Mouse (Mus musculus): ENCODE measurements around the gene Dnm3. TPM values are rescaled to one million over a fixed set of nuclear protein-coding genes. Genes with fewer than 3 reads are reported as not detected.

Dnm3 gene
- polyA plus RNA-seq, 1 experiment from 2014 or later, result 5.2 TPM

DNA sequence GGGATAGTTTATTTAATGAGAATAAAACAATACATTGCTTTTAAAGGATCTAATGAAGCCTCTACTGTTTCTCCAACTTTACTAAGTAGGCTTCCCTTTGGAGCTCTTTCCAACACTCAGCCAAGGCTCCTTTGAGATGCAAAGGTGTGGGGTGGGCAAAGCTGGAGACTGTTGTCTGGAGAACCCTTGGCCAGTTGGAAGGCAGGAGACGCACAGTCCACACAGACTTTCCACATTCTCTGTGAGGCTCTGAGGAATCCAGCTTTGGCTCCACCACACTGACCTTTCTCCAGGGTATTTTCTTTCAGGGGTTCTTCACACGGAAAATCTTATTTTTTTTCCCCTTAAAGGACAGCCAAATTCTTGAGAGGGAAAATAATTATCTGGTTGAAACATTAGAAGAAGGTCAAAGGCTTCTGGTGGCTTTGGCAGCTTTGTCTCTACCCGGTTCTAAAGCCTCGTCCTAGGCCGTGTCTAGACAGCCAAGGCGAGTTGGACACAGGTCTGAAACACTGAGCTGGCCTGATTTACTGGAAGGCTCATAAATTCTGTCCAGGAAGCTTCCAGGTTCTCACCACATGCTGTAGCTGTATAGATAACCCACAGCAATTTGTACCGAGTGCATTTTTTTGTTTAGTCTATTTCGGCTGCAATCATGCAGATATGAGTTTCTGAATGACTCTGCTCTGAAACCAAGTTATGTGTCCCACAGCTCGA lies 383.9 kb downstream of the Dnm3 start:
- H3K9ac ChIP-seq (ENCODE audit: low read depth, low read length), result no peak overlapping the region
- no peaks in the 10 kb centered on the region for H3K36me3 ChIP-seq (ENCODE audit: control insufficient read depth, insufficient read depth, low read length)
- H3K4me2 ChIP-seq (ENCODE audit: low read depth, low read length), result no peak overlapping the region
- H3K9me3 ChIP-seq (ENCODE audit: control insufficient read depth, low read length), result no peaks in the 10 kb centered on the region
- no peaks in the 10 kb centered on the region for H3K4me1 ChIP-seq (ENCODE audit: control insufficient read depth, insufficient read depth, low read length)
- H3K27ac ChIP-seq (ENCODE audit: low read length), result peak overlapping the region; percentile 58
- no peaks in the 10 kb centered on the region for H3K27me3 ChIP-seq (replicated peaks; ENCODE audit: control insufficient read depth, insufficient read depth, low read length)
- 58% methylated on average over 9 of the region's 9 CpGs for WGBS
- no peak for ATAC-seq
- no peak overlapping the region for H3K4me3 ChIP-seq (ENCODE audit: low read length)

DNA sequence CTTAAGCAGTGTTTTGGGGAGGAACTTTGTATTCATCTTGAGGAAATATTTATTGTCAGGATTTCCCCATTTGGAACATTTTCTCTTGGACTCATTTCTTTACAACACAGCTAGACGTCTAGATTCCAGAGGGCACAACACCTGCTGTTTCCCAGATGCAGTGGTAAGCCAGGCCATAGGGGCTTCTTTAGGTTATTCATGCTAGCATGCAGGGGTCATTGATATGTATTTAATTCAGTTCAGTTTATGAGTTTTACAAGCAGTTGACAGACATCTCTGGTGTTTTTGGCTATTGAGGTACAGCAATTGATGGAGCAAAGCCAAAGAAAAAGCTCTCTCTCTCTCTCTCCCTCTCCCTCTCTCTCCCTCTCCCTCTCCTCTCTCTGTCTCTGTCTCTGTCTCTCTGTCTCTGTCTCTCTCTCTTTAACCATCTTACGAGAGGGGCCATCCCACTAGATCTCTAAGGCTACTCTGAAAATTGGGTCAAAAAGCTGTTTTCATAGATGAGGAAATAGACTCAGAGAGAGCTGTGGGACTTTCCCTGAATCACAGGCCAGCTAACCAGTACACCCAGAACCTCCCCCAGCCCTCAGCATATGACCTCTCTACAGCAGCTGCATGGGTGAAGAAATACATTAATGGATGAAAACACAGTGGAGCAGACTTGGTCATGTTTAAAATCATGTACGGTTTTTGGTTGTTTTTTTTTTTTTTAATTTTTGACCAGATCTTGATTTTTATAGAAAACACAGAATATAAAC lies 384.8 kb downstream of the Dnm3 start:
- no peak for ATAC-seq
- Histone ChIP-seq H3K27ac (ENCODE audit: low read length) (no peak overlapping the region), H3K4me2 (ENCODE audit: low read depth, low read length) (no peak overlapping the region), H3K4me1 (ENCODE audit: control insufficient read depth, insufficient read depth, low read length) (no peaks in the 10 kb centered on the region), H3K9me3 (ENCODE audit: control insufficient read depth, low read length) (no peaks in the 10 kb centered on the region), H3K4me3 (ENCODE audit: low read length) (no peak overlapping the region), H3K36me3 (ENCODE audit: control insufficient read depth, insufficient read depth, low read length) (no peaks in the 10 kb centered on the region), H3K27me3 (replicated peaks; ENCODE audit: control insufficient read depth, insufficient read depth, low read length) (no peaks in the 10 kb centered on the region), H3K9ac (ENCODE audit: low read depth, low read length) (no peak overlapping the region)
- 72% methylated on average over 3 of the region's 3 CpGs for WGBS

DNA sequence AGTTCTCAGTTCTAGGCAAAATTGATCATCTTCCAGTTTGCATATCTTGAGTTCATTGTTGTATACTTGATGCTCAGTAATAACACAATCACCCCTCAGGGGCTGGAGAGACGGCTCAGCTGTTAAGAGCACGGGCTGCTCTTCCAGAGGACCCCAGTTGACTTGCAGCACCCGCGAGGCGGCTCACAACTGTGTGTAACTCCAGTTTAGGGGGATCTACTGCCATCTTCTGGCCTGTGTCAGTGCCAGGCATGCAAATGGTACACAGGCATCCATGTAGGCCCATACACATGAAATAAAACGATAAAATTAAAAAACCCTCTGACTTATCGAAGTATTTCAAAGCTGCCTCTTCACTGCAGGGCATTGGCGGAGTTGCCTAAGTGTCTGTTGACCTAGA lies 385.4 kb downstream of the Dnm3 start:
- no peaks in the 10 kb centered on the region for H3K27me3 ChIP-seq (replicated peaks; ENCODE audit: control insufficient read depth, insufficient read depth, low read length)
- H3K9me3 ChIP-seq (ENCODE audit: control insufficient read depth, low read length), result no peaks in the 10 kb centered on the region
- WGBS, result 86% methylated on average over 8 of the region's 8 CpGs

DNA sequence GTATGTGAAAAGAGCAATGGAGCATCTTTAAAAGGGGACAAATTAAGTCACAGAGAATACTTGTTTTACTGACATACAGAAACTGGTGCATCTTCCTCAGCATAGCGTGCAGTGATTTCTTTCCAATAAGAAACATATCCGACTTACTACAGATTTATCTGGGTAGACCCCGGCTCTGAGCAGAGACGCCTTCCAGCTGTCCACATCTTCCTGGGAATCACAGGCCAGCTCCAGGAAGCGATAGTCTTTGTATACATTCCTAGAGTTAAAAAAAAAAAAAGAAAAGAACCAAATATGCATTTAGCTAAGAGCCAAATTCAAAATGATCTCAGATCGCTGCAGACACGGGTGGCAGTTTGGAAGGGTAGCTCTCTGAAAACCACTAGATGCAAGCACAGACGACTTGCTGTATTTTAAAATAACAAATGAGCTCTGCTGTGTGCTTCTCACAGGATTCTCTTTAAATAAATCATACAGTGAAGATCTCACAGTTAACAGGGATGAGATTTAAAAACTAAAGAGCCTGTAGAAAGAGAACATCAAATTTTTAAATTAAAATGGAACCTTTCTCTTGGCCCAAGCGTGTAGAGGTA lies 393.9 kb downstream of the Dnm3 start:
- Histone ChIP-seq H3K9ac (ENCODE audit: low read depth, low read length) (no peak overlapping the region), H3K9me3 (ENCODE audit: control insufficient read depth, low read length) (no peaks in the 10 kb centered on the region), H3K4me2 (ENCODE audit: low read depth, low read length) (peak overlapping the region; percentile 30; the same call in 1 of the 2 replicates), H3K27ac (ENCODE audit: low read length) (peak overlapping the region; percentile 82), H3K36me3 (ENCODE audit: control insufficient read depth, insufficient read depth, low read length) (no peaks in the 10 kb centered on the region), H3K27me3 (replicated peaks; ENCODE audit: control insufficient read depth, insufficient read depth, low read length) (no peaks in the 10 kb centered on the region), H3K4me3 (ENCODE audit: low read length) (no peak overlapping the region), H3K4me1 (ENCODE audit: control insufficient read depth, insufficient read depth, low read length) (peaks cover 3% of the 10 kb centered on the region)
- ATAC-seq, result peak; percentile 88
- 38% methylated on average over 9 of the region's 9 CpGs for WGBS

More for the DNA sequence above, 385.4 kb downstream of the Dnm3 start:
- Histone ChIP-seq H3K4me3 (ENCODE audit: low read length) (no peak overlapping the region), H3K9ac (ENCODE audit: low read depth, low read length) (no peak overlapping the region), H3K36me3 (ENCODE audit: control insufficient read depth, insufficient read depth, low read length) (no peaks in the 10 kb centered on the region), H3K4me2 (ENCODE audit: low read depth, low read length) (no peak overlapping the region), H3K27ac (ENCODE audit: low read length) (no peak overlapping the region), H3K4me1 (ENCODE audit: control insufficient read depth, insufficient read depth, low read length) (no peaks in the 10 kb centered on the region)
- no peak for ATAC-seq

GRCm38 (mm10) chr1:162083354-162083753 lies 394.5 kb downstream of the Dnm3 start:
- peaks cover 3% of the 10 kb centered on the region for H3K4me1 ChIP-seq (ENCODE audit: control insufficient read depth, insufficient read depth, low read length)
- WGBS, result 49% methylated on average over 2 of the region's 2 CpGs
- no peak overlapping the region for H3K4me3 ChIP-seq (ENCODE audit: low read length)
- H3K27ac ChIP-seq (ENCODE audit: low read length), result peak overlapping the region; percentile 69
- H3K4me2 ChIP-seq (ENCODE audit: low read depth, low read length), result 0 out of 2 replicates have a peak overlapping the region, but pooled peaks have one; percentile 0
- no peak overlapping the region for H3K9ac ChIP-seq (ENCODE audit: low read depth, low read length)
- H3K9me3 ChIP-seq (ENCODE audit: control insufficient read depth, low read length), result no peaks in the 10 kb centered on the region
- peak; percentile 83 for ATAC-seq
- no peaks in the 10 kb centered on the region for H3K27me3 ChIP-seq (replicated peaks; ENCODE audit: control insufficient read depth, insufficient read depth, low read length)
- H3K36me3 ChIP-seq (ENCODE audit: control insufficient read depth, insufficient read depth, low read length), result no peaks in the 10 kb centered on the region

GRCm38 (mm10) chr1:162082711-162083110 lies 395.1 kb downstream of the Dnm3 start:
- Histone ChIP-seq H3K9me3 (ENCODE audit: control insufficient read depth, low read length) (no peaks in the 10 kb centered on the region), H3K4me1 (ENCODE audit: control insufficient read depth, insufficient read depth, low read length) (peaks cover 3% of the 10 kb centered on the region), H3K9ac (ENCODE audit: low read depth, low read length) (no peak overlapping the region), H3K4me2 (ENCODE audit: low read depth, low read length) (0 out of 2 replicates have a peak overlapping the region, but pooled peaks have one; percentile 0), H3K27ac (ENCODE audit: low read length) (peak overlapping the region; percentile 69), H3K36me3 (ENCODE audit: control insufficient read depth, insufficient read depth, low read length) (no peaks in the 10 kb centered on the region), H3K4me3 (ENCODE audit: low read length) (no peak overlapping the region), H3K27me3 (replicated peaks; ENCODE audit: control insufficient read depth, insufficient read depth, low read length) (no peaks in the 10 kb centered on the region)
- WGBS, result 67% methylated on average over 7 of the region's 7 CpGs
- no peak for ATAC-seq

- H3K27me3 ChIP-seq (replicated peaks; ENCODE audit: control insufficient read depth, insufficient read depth, low read length), result no peaks in the 10 kb centered on the region
- WGBS, result 78% methylated on average over 8 of the region's 8 CpGs
- H3K27ac ChIP-seq (ENCODE audit: low read length), result no peak overlapping the region
- H3K4me3 ChIP-seq (ENCODE audit: low read length), result no peak overlapping the region
- H3K4me2 ChIP-seq (ENCODE audit: low read depth, low read length), result no peak overlapping the region
- H3K9me3 ChIP-seq (ENCODE audit: control insufficient read depth, low read length), result no peaks in the 10 kb centered on the region
- no peak for ATAC-seq
- no peak overlapping the region for H3K9ac ChIP-seq (ENCODE audit: low read depth, low read length)
- H3K4me1 ChIP-seq (ENCODE audit: control insufficient read depth, insufficient read depth, low read length), result peaks cover 5% of the 10 kb centered on the region
- no peaks in the 10 kb centered on the region for H3K36me3 ChIP-seq (ENCODE audit: control insufficient read depth, insufficient read depth, low read length)
Observed at GRCm38 (mm10) chr1:162081693-162082372, 396.0 kb downstream of the Dnm3 start.

DNA sequence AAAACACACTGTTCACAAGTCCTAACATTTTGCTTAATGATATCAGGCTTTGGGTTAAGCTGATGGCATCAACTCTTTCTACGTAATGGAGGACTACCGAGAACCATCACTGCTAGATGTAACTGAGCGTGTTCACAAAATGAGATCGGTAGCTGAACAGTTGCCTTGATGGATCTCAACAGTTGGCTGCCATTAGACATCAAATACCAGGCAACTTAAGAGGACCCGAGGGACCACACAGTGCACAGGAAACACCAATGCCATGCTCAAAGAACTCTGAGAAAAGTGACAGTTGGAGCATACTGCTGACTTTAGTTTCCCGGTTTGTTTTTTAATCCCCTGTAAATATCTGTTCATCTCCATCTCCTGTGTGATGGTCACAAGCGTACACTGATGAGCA lies 397.8 kb downstream of the Dnm3 start:
- Histone ChIP-seq H3K4me3 (ENCODE audit: low read length) (no peak overlapping the region), H3K4me1 (ENCODE audit: control insufficient read depth, insufficient read depth, low read length) (peaks cover 10% of the 10 kb centered on the region), H3K36me3 (ENCODE audit: control insufficient read depth, insufficient read depth, low read length) (no peaks in the 10 kb centered on the region), H3K9me3 (ENCODE audit: control insufficient read depth, low read length) (no peaks in the 10 kb centered on the region), H3K9ac (ENCODE audit: low read depth, low read length) (no peak overlapping the region), H3K4me2 (ENCODE audit: low read depth, low read length) (no peak overlapping the region), H3K27ac (ENCODE audit: low read length) (no peak overlapping the region), H3K27me3 (replicated peaks; ENCODE audit: control insufficient read depth, insufficient read depth, low read length) (no peaks in the 10 kb centered on the region)
- 91% methylated on average over 7 of the region's 7 CpGs for WGBS
- ATAC-seq, result no peak

DNA sequence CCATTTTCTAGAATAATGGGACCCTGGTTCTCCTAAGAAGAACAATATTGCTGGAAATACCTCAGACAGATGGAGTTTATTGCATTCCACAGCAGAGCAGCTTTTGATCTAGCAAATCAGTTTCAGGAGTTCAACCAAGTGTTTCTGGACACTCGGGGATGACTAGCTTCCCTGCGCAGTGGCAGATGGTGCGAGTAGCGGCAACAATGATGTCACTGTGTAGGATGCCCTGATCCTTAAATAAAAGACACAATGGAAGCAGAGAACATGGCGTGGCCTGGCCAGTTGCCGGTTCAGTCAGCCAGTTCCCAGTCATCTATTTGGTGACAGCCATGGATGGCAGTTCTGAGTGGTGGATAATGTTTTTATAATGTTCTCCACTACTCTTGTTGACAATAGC lies 400.4 kb downstream of the Dnm3 start:
- H3K27me3 ChIP-seq (replicated peaks; ENCODE audit: control insufficient read depth, insufficient read depth, low read length), result no peaks in the 10 kb centered on the region
- no peaks in the 10 kb centered on the region for H3K36me3 ChIP-seq (ENCODE audit: control insufficient read depth, insufficient read depth, low read length)
- H3K9me3 ChIP-seq (ENCODE audit: control insufficient read depth, low read length), result no peaks in the 10 kb centered on the region
- H3K4me1 ChIP-seq (ENCODE audit: control insufficient read depth, insufficient read depth, low read length), result peaks cover 8% of the 10 kb centered on the region
- no peak overlapping the region for H3K4me3 ChIP-seq (ENCODE audit: low read length)
- peak overlapping the region; percentile 61; the same call in 1 of the 2 replicates for H3K27ac ChIP-seq (ENCODE audit: low read length)
- no peak overlapping the region for H3K9ac ChIP-seq (ENCODE audit: low read depth, low read length)
- 58% methylated on average over 6 of the region's 6 CpGs for WGBS
- no peak overlapping the region for H3K4me2 ChIP-seq (ENCODE audit: low read depth, low read length)
- ATAC-seq, result 0 out of 2 replicates have a peak, but pooled peaks have one; percentile 40

Data from intestine, embryonic 16.5 days (tissue).